Mouse (Mus musculus): ENCODE data around the gene Gpd1l. TPM values are rescaled to one million over a fixed set of nuclear protein-coding genes. Genes with fewer than 3 reads are reported as not detected.
"Not testable (repeated sequence)": the region's sequence is repeated elsewhere in the genome, so short reads cannot be mapped to it uniquely, and the experiment has no call there.

Gpd1l gene
- total and polyA plus RNA-seq, 2 experiments from 2014 or later = 14.2 to 30.8 TPM

DNA sequence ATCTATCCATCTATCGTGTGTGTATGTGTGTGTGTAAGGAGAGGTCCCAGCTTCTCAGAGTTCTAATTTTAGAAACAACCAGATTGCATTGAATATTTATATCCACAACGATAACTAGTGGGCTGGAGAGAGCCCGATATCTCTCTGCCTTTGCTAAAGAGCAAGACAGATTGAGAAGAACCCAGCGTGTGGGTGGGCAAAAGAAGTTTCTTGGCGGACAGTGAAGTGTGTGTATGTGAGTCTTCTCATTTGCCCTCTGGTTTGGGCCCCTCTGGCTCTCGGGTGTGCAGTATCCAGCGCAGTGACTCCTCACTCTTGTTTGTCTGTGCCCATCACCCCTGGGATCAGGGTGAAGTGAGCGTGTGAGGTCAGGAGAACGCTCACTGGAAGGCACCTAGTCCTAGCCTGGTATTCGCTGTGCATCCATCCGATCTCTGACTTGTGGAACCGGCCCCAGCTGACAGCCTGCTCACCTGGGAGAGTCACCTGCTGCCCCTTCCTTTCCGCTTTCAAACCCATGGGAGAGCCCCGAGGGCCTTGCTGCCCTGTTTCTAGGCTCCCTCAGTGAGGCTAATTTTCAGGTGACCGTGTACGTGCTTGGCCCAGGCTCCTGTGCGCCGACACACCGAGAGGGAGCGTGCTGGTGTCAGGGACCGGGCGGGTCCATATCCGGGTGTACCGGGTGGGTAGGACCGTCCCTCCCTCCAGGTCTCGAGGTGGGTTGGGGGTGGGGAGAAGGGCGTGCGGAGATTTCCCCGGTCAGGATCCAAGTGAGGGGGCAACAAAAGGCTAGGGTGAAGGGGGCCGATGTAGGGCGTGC is 43.9 kb upstream of the Gpd1l start:
- H3K27ac ChIP-seq (ENCODE audit: low read depth) = peak overlapping the region; percentile 70; the same call in 1 of the 2 replicates
- peak; percentile 45; the same call in 1 of the 2 replicates for ATAC-seq (ENCODE audit: insufficient read depth, low read depth)
- 6% methylated on average over 31 of the region's 31 CpGs for WGBS
- no peak for DNase-seq (ENCODE audit: low spot score)
- TF ChIP-seq EP300 (IDR thresholded peaks at IDR 0.05; ENCODE audit: low read depth) (no peak), CTCF (IDR thresholded peaks at IDR 0.05; ENCODE audit: low read depth) (no peak)
- H3K27me3 ChIP-seq (ENCODE audit: control insufficient read depth, insufficient read depth, low read length) = peaks cover 10% of the 10 kb centered on the region
- no peaks in the 10 kb centered on the region for H3K36me3 ChIP-seq (replicated peaks; ENCODE audit: control insufficient read depth, insufficient read depth, low read length)
- H3K9me3 ChIP-seq (replicated peaks; ENCODE audit: control insufficient read depth, low read length) = no peaks in the 10 kb centered on the region
- 0 out of 2 replicates have a peak, but pooled peaks cover 5% of the 10 kb centered on the region for H3K4me1 ChIP-seq (ENCODE audit: control insufficient read depth, insufficient read depth)
- H3K9ac ChIP-seq (replicated peaks; ENCODE audit: low read depth, low read length) = peak overlapping the region; percentile 67
- H3K4me2 ChIP-seq (ENCODE audit: low read depth, low read length) = peak overlapping the region; percentile 98
- peak overlapping the region; percentile 74 for H3K4me3 ChIP-seq (ENCODE audit: low read depth, low read length)

DNA sequence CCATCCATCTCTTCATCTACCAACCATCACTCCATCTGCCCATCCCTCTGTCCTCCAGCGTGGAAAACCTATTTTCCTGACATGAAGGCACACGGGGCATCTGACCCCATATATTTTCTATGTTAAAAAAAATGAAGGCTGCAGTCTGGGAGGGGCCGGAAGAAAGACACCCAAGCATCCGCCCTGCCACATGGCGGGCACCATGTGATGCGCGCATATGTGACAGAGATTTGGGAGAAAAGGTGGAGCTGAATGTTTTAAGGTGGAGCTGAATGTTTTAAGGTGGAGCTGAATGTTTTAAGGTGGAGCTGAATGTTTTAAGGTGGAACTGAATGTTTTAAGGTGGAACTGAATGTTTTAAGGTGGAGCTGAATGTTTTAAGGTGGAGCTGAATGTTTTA is 32.5 kb upstream of the Gpd1l start:
- H3K27ac ChIP-seq (ENCODE audit: low read depth); H3K9me3 ChIP-seq (replicated peaks; ENCODE audit: control insufficient read depth, low read length); H3K36me3 ChIP-seq (replicated peaks; ENCODE audit: control insufficient read depth, insufficient read depth, low read length); ATAC-seq (ENCODE audit: insufficient read depth, low read depth); DNase-seq (ENCODE audit: low spot score); H3K27me3 ChIP-seq (ENCODE audit: control insufficient read depth, insufficient read depth, low read length); H3K4me1 ChIP-seq (ENCODE audit: control insufficient read depth, insufficient read depth); H3K4me2 ChIP-seq (ENCODE audit: low read depth, low read length); H3K4me3 ChIP-seq (ENCODE audit: low read depth, low read length); H3K9ac ChIP-seq (replicated peaks; ENCODE audit: low read depth, low read length): not testable (repeated sequence)
- WGBS = 86% methylated on average over 7 of the region's 7 CpGs

DNA sequence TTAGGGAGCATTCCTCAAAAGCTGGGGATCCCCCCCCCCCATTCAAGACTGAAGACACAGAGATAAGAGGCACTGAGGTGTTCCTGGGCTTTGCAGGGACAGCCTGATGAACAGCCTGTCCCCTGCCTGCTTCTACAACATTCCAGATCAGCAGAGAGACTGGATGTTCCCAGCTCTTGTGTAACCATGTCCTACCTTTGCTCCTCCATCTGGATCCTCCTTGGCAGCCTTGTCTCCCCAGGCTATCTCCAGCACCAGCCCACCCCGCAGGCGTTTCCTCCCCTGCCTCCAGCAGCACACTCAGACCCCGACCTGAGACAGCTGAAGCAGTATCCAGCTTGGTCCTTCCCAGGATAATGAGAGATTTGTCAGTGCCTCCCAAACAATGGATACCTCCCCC is 30.3 kb upstream of the Gpd1l start:
- 42% methylated on average over 3 of the region's 3 CpGs for WGBS
- Histone ChIP-seq H3K27me3 (ENCODE audit: control insufficient read depth, insufficient read depth, low read length) (no peaks in the 10 kb centered on the region), H3K4me2 (ENCODE audit: low read depth, low read length) (no peak overlapping the region), H3K9ac (replicated peaks; ENCODE audit: low read depth, low read length) (no peak overlapping the region), H3K36me3 (replicated peaks; ENCODE audit: control insufficient read depth, insufficient read depth, low read length) (no peaks in the 10 kb centered on the region), H3K9me3 (replicated peaks; ENCODE audit: control insufficient read depth, low read length) (no peaks in the 10 kb centered on the region), H3K27ac (ENCODE audit: low read depth) (no peak overlapping the region), H3K4me3 (ENCODE audit: low read depth, low read length) (no peak overlapping the region), H3K4me1 (ENCODE audit: control insufficient read depth, insufficient read depth) (no peaks in the 10 kb centered on the region)
- DNase-seq (ENCODE audit: low spot score) = no peak
- TF ChIP-seq EP300 (IDR thresholded peaks at IDR 0.05; ENCODE audit: low read depth) (no peak), CTCF (IDR thresholded peaks at IDR 0.05; ENCODE audit: low read depth) (no peak)
- no peak for ATAC-seq (ENCODE audit: insufficient read depth, low read depth)

- DNase-seq (ENCODE audit: low spot score) = no peak
- ATAC-seq (ENCODE audit: insufficient read depth, low read depth) = no peak
- Histone ChIP-seq H3K36me3 (replicated peaks; ENCODE audit: control insufficient read depth, insufficient read depth, low read length) (no peaks in the 10 kb centered on the region), H3K27ac (ENCODE audit: low read depth) (no peak overlapping the region), H3K9ac (replicated peaks; ENCODE audit: low read depth, low read length) (no peak overlapping the region), H3K4me3 (ENCODE audit: low read depth, low read length) (no peak overlapping the region), H3K27me3 (ENCODE audit: control insufficient read depth, insufficient read depth, low read length) (no peaks in the 10 kb centered on the region), H3K4me1 (ENCODE audit: control insufficient read depth, insufficient read depth) (no peaks in the 10 kb centered on the region), H3K4me2 (ENCODE audit: low read depth, low read length) (no peak overlapping the region), H3K9me3 (replicated peaks; ENCODE audit: control insufficient read depth, low read length) (no peaks in the 10 kb centered on the region)
- 84% methylated on average over 6 of the region's 6 CpGs for WGBS
- TF ChIP-seq CTCF (IDR thresholded peaks at IDR 0.05; ENCODE audit: low read depth) (no peak), EP300 (IDR thresholded peaks at IDR 0.05; ENCODE audit: low read depth) (no peak)
Measured at GRCm38 (mm10) chr9:114960844-114961243, 27.1 kb upstream of the Gpd1l start.

DNA sequence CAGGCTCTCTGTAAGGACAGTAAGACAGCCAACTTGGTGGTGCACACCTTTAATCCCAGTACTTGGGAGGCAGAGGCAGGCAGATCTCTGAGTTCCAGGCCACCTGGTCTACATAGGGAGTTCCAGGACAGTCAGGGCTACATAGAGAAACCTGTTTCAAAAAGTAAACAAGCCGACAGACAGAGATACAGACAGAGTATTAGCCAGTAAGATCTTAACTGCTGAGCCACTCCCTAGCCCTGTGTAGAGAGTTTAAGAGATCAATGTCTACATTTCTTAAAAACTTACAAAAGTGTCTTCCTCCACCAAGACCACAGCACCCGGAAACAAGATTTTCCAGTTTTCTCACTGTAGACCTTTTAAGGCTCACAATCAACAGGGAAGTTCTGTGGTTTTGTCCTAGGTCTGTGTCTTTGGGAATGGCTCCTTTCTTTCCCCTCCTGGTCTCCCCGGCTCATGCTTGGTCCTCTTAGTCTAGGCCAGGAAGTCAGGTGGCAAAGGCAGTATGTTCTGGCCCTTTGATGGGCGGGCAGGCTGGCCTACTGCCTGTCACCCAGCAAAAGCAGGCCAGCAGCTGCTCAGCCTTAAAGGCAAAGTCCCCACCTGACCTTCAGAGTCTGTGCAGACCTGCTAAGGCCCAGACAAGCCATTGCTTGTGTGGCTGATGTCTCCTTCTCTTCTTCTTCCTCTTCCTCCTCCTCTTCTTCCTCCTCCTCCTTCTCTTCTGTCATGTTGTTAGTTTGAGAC is 26.4 kb upstream of the Gpd1l start:
- Histone ChIP-seq H3K27ac (ENCODE audit: low read depth) (no peak overlapping the region), H3K9me3 (replicated peaks; ENCODE audit: control insufficient read depth, low read length) (no peaks in the 10 kb centered on the region), H3K4me2 (ENCODE audit: low read depth, low read length) (no peak overlapping the region), H3K27me3 (ENCODE audit: control insufficient read depth, insufficient read depth, low read length) (no peaks in the 10 kb centered on the region), H3K9ac (replicated peaks; ENCODE audit: low read depth, low read length) (no peak overlapping the region), H3K4me3 (ENCODE audit: low read depth, low read length) (no peak overlapping the region), H3K4me1 (ENCODE audit: control insufficient read depth, insufficient read depth) (no peaks in the 10 kb centered on the region), H3K36me3 (replicated peaks; ENCODE audit: control insufficient read depth, insufficient read depth, low read length) (no peaks in the 10 kb centered on the region)
- 64% methylated on average over 4 of the region's 4 CpGs for WGBS
- TF ChIP-seq CTCF (IDR thresholded peaks at IDR 0.05; ENCODE audit: low read depth) (no peak), EP300 (IDR thresholded peaks at IDR 0.05; ENCODE audit: low read depth) (no peak)
- peak; percentile 75 for ATAC-seq (ENCODE audit: insufficient read depth, low read depth)
- peak; percentile 30 for DNase-seq (ENCODE audit: low spot score)
